Mouse (Mus musculus): ENCODE data around the gene Apol7e. TPM values are rescaled to one million over a fixed set of nuclear protein-coding genes. Genes with fewer than 3 reads are reported as not detected.
A peak's percentile ranks its signal among the peaks of the same experiment; 100 is the strongest.
"Not testable (repeated sequence)": the region's sequence is repeated elsewhere in the genome, so short reads cannot be mapped to it uniquely, and the experiment has no call there.

Gene Apol7e
- 0.65 TPM in 1 of 2 replicates, not detected in the other for polyA plus RNA-seq (2015; fragmentation: Nextera tagmentation; extraction: Ambion mirVana)

DNA sequence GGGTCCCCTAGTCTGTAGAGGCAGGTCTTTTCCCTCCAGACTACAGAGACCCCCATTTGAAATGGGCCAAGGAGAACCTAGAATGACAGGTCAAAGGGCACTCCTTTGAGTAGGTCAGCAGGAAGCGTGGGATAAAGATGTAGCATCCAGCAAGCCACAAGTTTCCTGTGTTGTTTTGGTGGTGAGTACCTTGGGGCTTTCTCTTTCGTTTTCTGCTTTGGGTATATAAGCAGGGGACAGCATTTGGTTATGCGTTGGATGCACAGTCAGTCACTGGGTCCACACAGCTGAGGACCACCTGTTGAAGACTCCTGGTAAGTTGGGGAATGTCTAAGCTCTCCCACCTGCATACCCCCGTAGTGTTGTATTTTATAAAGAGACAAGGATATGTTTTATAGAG lies at the start of gene Apol7e:
Gene Apol7e, plus strand, starts transcription at position 202 of the 400 bp plus-strand sequence.
- ATAC-seq (ENCODE audit: low FRiP score); H3K9me3 ChIP-seq (replicated peaks); H3K36me3 ChIP-seq; H3K27me3 ChIP-seq (replicated peaks); H3K9ac ChIP-seq (replicated peaks); H3K4me2 ChIP-seq; H3K4me1 ChIP-seq; H3K4me3 ChIP-seq (replicated peaks); H3K27ac ChIP-seq (replicated peaks): not testable (repeated sequence)
- 86% methylated on average over 4 of the region's 4 CpGs for WGBS

DNA sequence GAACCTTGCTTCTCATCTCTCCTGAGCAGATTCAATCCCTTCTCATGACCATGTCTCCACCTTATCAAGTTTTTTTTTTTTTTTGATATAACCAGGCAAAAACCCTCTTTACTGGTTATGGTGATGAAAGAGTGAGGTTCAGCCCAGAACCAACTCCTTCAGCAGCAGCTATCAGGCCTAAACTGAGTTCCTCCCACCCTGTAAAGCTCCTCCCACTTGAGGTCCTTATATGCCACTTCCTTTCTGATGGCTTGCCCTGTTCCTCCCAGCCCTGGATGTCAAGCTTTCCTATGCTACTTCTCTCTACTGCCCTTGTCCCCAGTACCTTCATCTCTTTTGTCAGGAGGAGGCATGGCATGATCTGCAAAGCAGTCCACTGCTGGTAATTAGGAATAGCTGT lies 47.5 kb upstream of the Apol7e start:
- not testable (repeated sequence) for H3K27ac ChIP-seq (replicated peaks); H3K9ac ChIP-seq (replicated peaks); H3K4me1 ChIP-seq; H3K36me3 ChIP-seq; H3K9me3 ChIP-seq (replicated peaks); H3K4me3 ChIP-seq (replicated peaks); ATAC-seq (ENCODE audit: low FRiP score); H3K4me2 ChIP-seq; H3K27me3 ChIP-seq (replicated peaks)

DNA sequence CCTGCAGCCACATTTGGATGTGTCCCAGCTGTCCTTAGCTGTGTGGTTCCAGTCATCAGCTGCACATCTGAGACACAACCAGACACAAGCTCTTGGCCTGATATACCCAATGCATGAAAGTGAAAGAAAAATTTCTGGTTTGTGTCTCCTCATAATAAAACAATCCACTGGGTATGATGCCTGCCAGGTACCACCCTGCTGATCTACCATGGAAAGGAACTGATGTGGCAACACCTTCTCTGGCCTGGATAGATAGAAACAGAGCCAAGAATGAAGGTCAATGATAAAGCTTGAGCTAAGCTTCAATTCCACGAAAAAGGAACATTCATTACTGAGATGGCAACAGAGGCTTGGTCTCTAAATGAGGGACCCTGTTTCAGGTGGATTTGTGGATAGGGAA lies 38.9 kb upstream of the Apol7e start:
- H3K27ac ChIP-seq (replicated peaks); H3K36me3 ChIP-seq; H3K9ac ChIP-seq (replicated peaks); H3K4me1 ChIP-seq; H3K9me3 ChIP-seq (replicated peaks); H3K27me3 ChIP-seq (replicated peaks); ATAC-seq (ENCODE audit: low FRiP score); H3K4me3 ChIP-seq (replicated peaks); H3K4me2 ChIP-seq: not testable (repeated sequence)
- 86% methylated on average over 1 of the region's 1 CpGs for WGBS

DNA sequence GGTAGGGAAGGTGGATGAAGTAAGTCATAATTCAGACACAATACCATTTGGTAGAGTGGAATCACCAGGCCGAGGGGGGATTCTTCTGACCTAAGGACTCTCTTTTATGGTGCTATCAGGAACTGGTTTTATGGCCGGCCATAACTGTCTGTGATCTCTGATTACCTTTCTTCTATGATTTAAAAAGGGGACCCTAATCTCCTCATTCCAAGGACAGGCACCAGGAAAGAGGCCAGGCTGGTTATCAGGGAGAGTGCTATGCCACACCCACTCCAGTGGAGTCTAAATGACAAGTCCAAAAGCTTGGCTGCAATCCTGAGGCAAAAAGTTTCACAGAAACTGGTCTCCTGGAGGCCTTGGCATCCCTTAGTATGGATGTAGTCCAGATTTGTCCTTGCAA lies 36.8 kb upstream of the Apol7e start:
- H3K36me3 ChIP-seq; H3K27me3 ChIP-seq (replicated peaks); ATAC-seq (ENCODE audit: low FRiP score); H3K9ac ChIP-seq (replicated peaks); H3K4me2 ChIP-seq; H3K4me1 ChIP-seq; H3K4me3 ChIP-seq (replicated peaks); H3K27ac ChIP-seq (replicated peaks); H3K9me3 ChIP-seq (replicated peaks): not testable (repeated sequence)
- WGBS, result 38% methylated on average over 2 of the region's 2 CpGs

DNA sequence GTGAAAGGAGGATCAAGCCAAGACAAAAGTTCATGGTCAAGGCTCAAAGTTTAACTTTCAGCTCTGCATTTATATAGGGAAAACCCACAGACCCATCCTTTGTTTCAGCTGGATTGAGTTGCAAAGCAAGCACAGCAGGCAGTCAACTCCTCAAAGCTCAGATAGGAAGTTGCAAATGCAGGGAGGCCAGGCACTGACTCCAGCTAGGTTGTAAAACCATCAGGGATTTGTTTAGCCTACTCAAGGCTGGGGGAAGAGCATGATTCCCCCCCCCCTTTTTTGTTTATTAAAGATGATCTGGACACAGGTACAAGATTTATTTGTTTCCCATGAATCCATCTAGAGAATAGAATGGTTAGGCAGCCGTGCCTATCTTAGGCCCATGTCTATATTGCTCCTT lies 24.6 kb upstream of the Apol7e start:
- H3K9me3 ChIP-seq (replicated peaks); H3K4me1 ChIP-seq; H3K27ac ChIP-seq (replicated peaks); H3K27me3 ChIP-seq (replicated peaks); H3K9ac ChIP-seq (replicated peaks); H3K36me3 ChIP-seq; ATAC-seq (ENCODE audit: low FRiP score); H3K4me3 ChIP-seq (replicated peaks); H3K4me2 ChIP-seq: not testable (repeated sequence)
- 65% methylated on average over 1 of the region's 1 CpGs for WGBS

DNA sequence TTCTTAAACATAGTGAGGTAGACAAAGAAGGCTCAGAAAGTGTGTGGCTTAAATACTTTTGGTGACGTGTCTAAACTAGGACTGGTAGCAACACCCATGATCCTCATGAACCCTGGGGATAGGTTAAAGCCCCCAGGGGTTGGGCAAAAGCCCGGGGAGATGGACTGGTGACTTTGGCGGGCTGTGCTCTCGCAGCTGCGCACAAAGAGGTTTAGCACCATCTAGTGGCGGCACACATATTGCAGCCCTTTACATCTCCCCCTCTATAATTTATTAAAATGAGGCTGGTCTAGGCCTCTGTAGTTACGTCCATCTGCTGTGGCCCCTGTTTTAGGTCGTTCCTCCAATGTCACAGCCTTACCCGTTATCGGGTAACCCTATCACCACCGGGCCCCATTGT lies 14.7 kb upstream of the Apol7e start:
- not testable (repeated sequence) for ATAC-seq (ENCODE audit: low FRiP score); H3K36me3 ChIP-seq; H3K27me3 ChIP-seq (replicated peaks); H3K9me3 ChIP-seq (replicated peaks); H3K4me3 ChIP-seq (replicated peaks); H3K9ac ChIP-seq (replicated peaks); H3K4me1 ChIP-seq; H3K4me2 ChIP-seq; H3K27ac ChIP-seq (replicated peaks)
- 29% methylated on average over 11 of the region's 11 CpGs for WGBS

DNA sequence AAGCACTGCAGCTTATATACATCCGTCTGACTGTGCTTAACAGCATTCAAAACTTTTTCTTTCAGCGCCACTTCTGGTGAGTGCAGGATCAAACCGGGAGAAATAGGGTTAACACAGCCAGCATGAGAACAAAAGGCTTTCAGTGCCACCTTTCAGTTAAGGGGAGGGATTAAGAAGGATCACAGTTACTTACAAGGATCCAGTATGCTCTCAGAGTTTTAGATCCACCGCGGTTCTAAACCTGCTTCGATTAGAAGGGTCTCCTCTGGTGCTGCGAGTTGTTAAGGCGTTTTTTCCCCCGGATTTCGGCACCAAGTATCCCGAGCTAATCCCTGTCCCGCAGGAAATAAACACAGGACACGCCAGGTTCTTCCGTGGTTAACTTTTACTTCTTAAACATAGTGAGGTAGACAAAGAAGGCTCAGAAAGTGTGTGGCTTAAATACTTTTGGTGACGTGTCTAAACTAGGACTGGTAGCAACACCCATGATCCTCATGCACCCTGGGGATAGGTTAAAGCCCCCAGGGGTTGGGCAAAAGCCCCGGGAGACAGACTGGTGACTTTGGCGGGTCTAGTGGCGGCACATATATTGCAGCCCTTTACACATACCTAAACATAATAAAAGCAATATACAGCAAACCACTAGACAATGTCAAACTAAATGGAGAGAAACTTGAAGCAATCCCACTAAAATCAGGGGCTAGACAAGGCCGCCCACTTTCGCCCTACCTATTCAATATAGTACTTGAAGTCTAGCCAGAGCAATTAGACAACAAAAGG lies 6.9 kb upstream of the Apol7e start:
- H3K9ac ChIP-seq (replicated peaks); ATAC-seq (ENCODE audit: low FRiP score); H3K36me3 ChIP-seq; H3K27ac ChIP-seq (replicated peaks); H3K9me3 ChIP-seq (replicated peaks); H3K4me1 ChIP-seq; H3K27me3 ChIP-seq (replicated peaks): not testable (repeated sequence)
- Histone ChIP-seq H3K4me3 (replicated peaks) (peak overlapping the region; percentile 22), H3K4me2 (peak overlapping the region; percentile 49)
- WGBS, result 7% methylated on average over 20 of the region's 20 CpGs

GRCm38 (mm10) chr15:77694687-77695295 lies 3.9 kb upstream of the Apol7e start:
- not testable (repeated sequence) for H3K4me3 ChIP-seq (replicated peaks); ATAC-seq (ENCODE audit: low FRiP score); H3K4me1 ChIP-seq; H3K27ac ChIP-seq (replicated peaks); H3K9me3 ChIP-seq (replicated peaks); H3K9ac ChIP-seq (replicated peaks); H3K4me2 ChIP-seq; H3K36me3 ChIP-seq; H3K27me3 ChIP-seq (replicated peaks)
- WGBS, result 51% methylated on average over 11 of the region's 15 CpGs

DNA sequence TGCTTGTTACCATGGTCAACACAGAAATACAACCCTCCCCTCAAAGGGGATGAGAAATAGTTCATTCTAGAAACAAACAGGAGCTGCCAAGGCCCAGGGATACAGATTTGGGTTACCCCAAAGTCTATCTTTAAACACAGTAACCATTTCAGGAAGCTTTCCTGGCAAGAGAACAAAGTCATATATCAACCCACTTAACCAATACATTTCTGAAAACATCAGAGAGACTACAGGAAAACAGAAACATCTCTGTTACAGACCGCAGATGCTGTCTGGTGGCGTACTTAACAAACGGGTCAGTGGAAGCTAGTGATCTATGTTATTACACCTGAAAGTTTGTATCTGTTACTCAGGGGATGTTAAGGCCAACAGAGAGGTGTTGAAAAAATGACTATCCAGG lies 6.6 kb downstream of the Apol7e start:
- not testable (repeated sequence) for ATAC-seq (ENCODE audit: low FRiP score); H3K27me3 ChIP-seq (replicated peaks)

GRCm38 (mm10) chr15:77708936-77709335 lies 10.3 kb downstream of the Apol7e start:
- not testable (repeated sequence) for H3K9me3 ChIP-seq (replicated peaks); H3K27me3 ChIP-seq (replicated peaks); H3K4me1 ChIP-seq; H3K4me2 ChIP-seq; ATAC-seq (ENCODE audit: low FRiP score); H3K36me3 ChIP-seq; H3K4me3 ChIP-seq (replicated peaks); H3K9ac ChIP-seq (replicated peaks); H3K27ac ChIP-seq (replicated peaks)
- WGBS, result 91% methylated on average over 1 of the region's 1 CpGs

More for the DNA sequence above, 6.6 kb downstream of the Apol7e start:
- H3K27ac ChIP-seq (replicated peaks); H3K9me3 ChIP-seq (replicated peaks); H3K9ac ChIP-seq (replicated peaks); H3K36me3 ChIP-seq; H3K4me2 ChIP-seq; H3K4me3 ChIP-seq (replicated peaks); H3K4me1 ChIP-seq: not testable (repeated sequence)
- 88% methylated on average over 3 of the region's 3 CpGs for WGBS

DNA sequence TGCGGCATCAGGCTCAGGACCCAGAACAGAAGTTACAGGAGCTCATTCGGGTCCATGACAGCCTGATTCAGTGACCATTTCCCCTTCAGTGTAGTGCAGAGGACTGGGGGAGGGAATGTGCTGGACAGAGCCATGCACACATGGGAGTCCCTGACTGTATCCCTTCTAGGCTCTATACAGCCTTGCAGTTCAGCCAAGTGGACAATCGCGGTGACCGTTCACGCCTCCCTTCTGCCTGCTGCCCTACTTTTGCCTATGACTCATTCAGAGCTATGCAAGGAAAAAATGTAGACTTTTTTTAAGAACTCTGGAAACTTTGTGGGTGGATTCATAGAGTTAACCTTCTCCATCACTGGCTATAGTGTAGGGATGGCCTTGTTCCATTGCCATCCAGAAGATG lies 19.6 kb downstream of the Apol7e start:
- H3K4me1 ChIP-seq; H3K4me2 ChIP-seq; H3K36me3 ChIP-seq; H3K9ac ChIP-seq (replicated peaks); H3K9me3 ChIP-seq (replicated peaks); H3K4me3 ChIP-seq (replicated peaks); H3K27me3 ChIP-seq (replicated peaks); ATAC-seq (ENCODE audit: low FRiP score); H3K27ac ChIP-seq (replicated peaks): not testable (repeated sequence)
- WGBS, result 88% methylated on average over 2 of the region's 6 CpGs

GRCm38 (mm10) chr15:77721509-77721908 lies 22.9 kb downstream of the Apol7e start:
- no CpG with 5 or more reads among the region's 3 CpGs for WGBS
- H3K36me3 ChIP-seq; H3K4me1 ChIP-seq; ATAC-seq (ENCODE audit: low FRiP score); H3K4me2 ChIP-seq; H3K27ac ChIP-seq (replicated peaks); H3K9ac ChIP-seq (replicated peaks); H3K27me3 ChIP-seq (replicated peaks); H3K4me3 ChIP-seq (replicated peaks); H3K9me3 ChIP-seq (replicated peaks): not testable (repeated sequence)

All from neural tube, embryonic 15.5 days (tissue).